Mouse (Mus musculus): ENCODE data around the gene Cwc22. TPM values are rescaled to one million over a fixed set of nuclear protein-coding genes. Genes with fewer than 3 reads are reported as not detected.

Cwc22 gene
- polyA plus RNA-seq, 1 experiment from 2014 or later = 23.8 TPM

GRCm38 (mm10) chr2:77981826-77982225, 35.7 kb upstream of the Cwc22 start:
- H3K36me3 ChIP-seq (ENCODE audit: control insufficient read depth, insufficient read depth, low read length) = no peaks in the 10 kb centered on the region
- no peaks in the 10 kb centered on the region for H3K4me1 ChIP-seq (ENCODE audit: control insufficient read depth, insufficient read depth, low read length)
- no peak overlapping the region for H3K27ac ChIP-seq (ENCODE audit: low read depth, low read length)
- ATAC-seq (replicated peaks; ENCODE audit: insufficient number of reproducible peaks, low FRiP score, low TSS enrichment) = no peak
- peaks cover 3% of the 10 kb centered on the region; the same call in 1 of the 2 replicates for H3K9me3 ChIP-seq (replicated peaks; ENCODE audit: control insufficient read depth, low read length)
- WGBS (ENCODE audit: insufficient replicate concordance) = 75% methylated on average over 4 of the region's 4 CpGs
- H3K4me2 ChIP-seq = no peak overlapping the region
- no peaks in the 10 kb centered on the region for H3K27me3 ChIP-seq (ENCODE audit: control insufficient read depth, insufficient read depth, low read length)
- H3K4me3 ChIP-seq (ENCODE audit: low read depth, low read length) = no peak overlapping the region
- no peak overlapping the region for H3K9ac ChIP-seq (ENCODE audit: low read depth, low read length)

GRCm38 (mm10) chr2:77980696-77981095, 34.5 kb upstream of the Cwc22 start:
- Histone ChIP-seq H3K36me3 (ENCODE audit: control insufficient read depth, insufficient read depth, low read length) (no peaks in the 10 kb centered on the region), H3K27me3 (ENCODE audit: control insufficient read depth, insufficient read depth, low read length) (no peaks in the 10 kb centered on the region), H3K4me2 (no peak overlapping the region), H3K4me3 (ENCODE audit: low read depth, low read length) (no peak overlapping the region), H3K9ac (ENCODE audit: low read depth, low read length) (no peak overlapping the region), H3K4me1 (ENCODE audit: control insufficient read depth, insufficient read depth, low read length) (no peaks in the 10 kb centered on the region), H3K9me3 (replicated peaks; ENCODE audit: control insufficient read depth, low read length) (peaks cover 3% of the 10 kb centered on the region; the same call in 1 of the 2 replicates), H3K27ac (ENCODE audit: low read depth, low read length) (no peak overlapping the region)
- 80% methylated on average over 5 of the region's 5 CpGs for WGBS (ENCODE audit: insufficient replicate concordance)
- ATAC-seq (replicated peaks; ENCODE audit: insufficient number of reproducible peaks, low FRiP score, low TSS enrichment) = no peak

- H3K36me3 ChIP-seq (ENCODE audit: control insufficient read depth, insufficient read depth, low read length) = no peaks in the 10 kb centered on the region
- no peak for ATAC-seq (replicated peaks; ENCODE audit: insufficient number of reproducible peaks, low FRiP score, low TSS enrichment)
These were observed 33.3 kb upstream of the Cwc22 start for GRCm38 (mm10) chr2:77979519-77979918.

GRCm38 (mm10) chr2:77979081-77979480, 32.9 kb upstream of the Cwc22 start:
- Histone ChIP-seq H3K9me3 (replicated peaks; ENCODE audit: control insufficient read depth, low read length) (peaks cover 3% of the 10 kb centered on the region; the same call in 1 of the 2 replicates), H3K27me3 (ENCODE audit: control insufficient read depth, insufficient read depth, low read length) (no peaks in the 10 kb centered on the region), H3K4me3 (ENCODE audit: low read depth, low read length) (no peak overlapping the region), H3K4me2 (no peak overlapping the region), H3K27ac (ENCODE audit: low read depth, low read length) (no peak overlapping the region), H3K4me1 (ENCODE audit: control insufficient read depth, insufficient read depth, low read length) (no peaks in the 10 kb centered on the region), H3K9ac (ENCODE audit: low read depth, low read length) (no peak overlapping the region), H3K36me3 (ENCODE audit: control insufficient read depth, insufficient read depth, low read length) (no peaks in the 10 kb centered on the region)
- ATAC-seq (replicated peaks; ENCODE audit: insufficient number of reproducible peaks, low FRiP score, low TSS enrichment) = no peak
- 84% methylated on average over 8 of the region's 8 CpGs for WGBS (ENCODE audit: insufficient replicate concordance)

More at GRCm38 (mm10) chr2:77979519-77979918, 33.3 kb upstream of the Cwc22 start:
- Histone ChIP-seq H3K9ac (ENCODE audit: low read depth, low read length) (no peak overlapping the region), H3K9me3 (replicated peaks; ENCODE audit: control insufficient read depth, low read length) (peaks cover 3% of the 10 kb centered on the region; the same call in 1 of the 2 replicates), H3K4me1 (ENCODE audit: control insufficient read depth, insufficient read depth, low read length) (no peaks in the 10 kb centered on the region), H3K27ac (ENCODE audit: low read depth, low read length) (no peak overlapping the region), H3K4me2 (no peak overlapping the region), H3K4me3 (ENCODE audit: low read depth, low read length) (no peak overlapping the region), H3K27me3 (ENCODE audit: control insufficient read depth, insufficient read depth, low read length) (no peaks in the 10 kb centered on the region)
- WGBS (ENCODE audit: insufficient replicate concordance) = 81% methylated on average over 2 of the region's 2 CpGs

GRCm38 (mm10) chr2:77978256-77978655, 32.1 kb upstream of the Cwc22 start:
- Histone ChIP-seq H3K9me3 (replicated peaks; ENCODE audit: control insufficient read depth, low read length) (peaks cover 3% of the 10 kb centered on the region; the same call in 1 of the 2 replicates), H3K4me2 (no peak overlapping the region), H3K27me3 (ENCODE audit: control insufficient read depth, insufficient read depth, low read length) (no peaks in the 10 kb centered on the region), H3K36me3 (ENCODE audit: control insufficient read depth, insufficient read depth, low read length) (no peaks in the 10 kb centered on the region), H3K27ac (ENCODE audit: low read depth, low read length) (no peak overlapping the region), H3K4me1 (ENCODE audit: control insufficient read depth, insufficient read depth, low read length) (no peaks in the 10 kb centered on the region), H3K4me3 (ENCODE audit: low read depth, low read length) (no peak overlapping the region), H3K9ac (ENCODE audit: low read depth, low read length) (no peak overlapping the region)
- WGBS (ENCODE audit: insufficient replicate concordance) = 83% methylated on average over 3 of the region's 3 CpGs
- no peak for ATAC-seq (replicated peaks; ENCODE audit: insufficient number of reproducible peaks, low FRiP score, low TSS enrichment)

GRCm38 (mm10) chr2:77976321-77976920, 30.2 kb upstream of the Cwc22 start:
- no peak for ATAC-seq (replicated peaks; ENCODE audit: insufficient number of reproducible peaks, low FRiP score, low TSS enrichment)
- no peak overlapping the region for H3K4me2 ChIP-seq
- whole genome bisulfite sequencing (ENCODE audit: insufficient replicate concordance) = 71% methylated on average over 5 of the region's 5 CpGs
- no peak overlapping the region for H3K27ac ChIP-seq (ENCODE audit: low read depth, low read length)
- H3K27me3 ChIP-seq (ENCODE audit: control insufficient read depth, insufficient read depth, low read length) = no peaks in the 10 kb centered on the region
- H3K9me3 ChIP-seq (replicated peaks; ENCODE audit: control insufficient read depth, low read length) = peaks cover 3% of the 10 kb centered on the region; the same call in 1 of the 2 replicates
- H3K4me1 ChIP-seq (ENCODE audit: control insufficient read depth, insufficient read depth, low read length) = no peaks in the 10 kb centered on the region
- no peak overlapping the region for H3K4me3 ChIP-seq (ENCODE audit: low read depth, low read length)
- no peaks in the 10 kb centered on the region for H3K36me3 ChIP-seq (ENCODE audit: control insufficient read depth, insufficient read depth, low read length)
- no peak overlapping the region for H3K9ac ChIP-seq (ENCODE audit: low read depth, low read length)

GRCm38 (mm10) chr2:77975606-77976005, 29.4 kb upstream of the Cwc22 start:
- ATAC-seq (replicated peaks; ENCODE audit: insufficient number of reproducible peaks, low FRiP score, low TSS enrichment) = no peak

GRCm38 (mm10) chr2:77974986-77975385, 28.8 kb upstream of the Cwc22 start:
- WGBS (ENCODE audit: insufficient replicate concordance) = 86% methylated on average over 1 of the region's 1 CpGs
- Histone ChIP-seq H3K27me3 (ENCODE audit: control insufficient read depth, insufficient read depth, low read length) (no peaks in the 10 kb centered on the region), H3K27ac (ENCODE audit: low read depth, low read length) (no peak overlapping the region), H3K36me3 (ENCODE audit: control insufficient read depth, insufficient read depth, low read length) (no peaks in the 10 kb centered on the region), H3K9ac (ENCODE audit: low read depth, low read length) (no peak overlapping the region), H3K4me3 (ENCODE audit: low read depth, low read length) (no peak overlapping the region), H3K9me3 (replicated peaks; ENCODE audit: control insufficient read depth, low read length) (peaks cover 3% of the 10 kb centered on the region; the same call in 1 of the 2 replicates), H3K4me2 (no peak overlapping the region), H3K4me1 (ENCODE audit: control insufficient read depth, insufficient read depth, low read length) (no peaks in the 10 kb centered on the region)
- ATAC-seq (replicated peaks; ENCODE audit: insufficient number of reproducible peaks, low FRiP score, low TSS enrichment) = no peak

More at GRCm38 (mm10) chr2:77975606-77976005, 29.4 kb upstream of the Cwc22 start:
- Histone ChIP-seq H3K9ac (ENCODE audit: low read depth, low read length) (no peak overlapping the region), H3K9me3 (replicated peaks; ENCODE audit: control insufficient read depth, low read length) (peaks cover 3% of the 10 kb centered on the region; the same call in 1 of the 2 replicates), H3K4me1 (ENCODE audit: control insufficient read depth, insufficient read depth, low read length) (no peaks in the 10 kb centered on the region), H3K4me2 (no peak overlapping the region), H3K27me3 (ENCODE audit: control insufficient read depth, insufficient read depth, low read length) (no peaks in the 10 kb centered on the region), H3K36me3 (ENCODE audit: control insufficient read depth, insufficient read depth, low read length) (no peaks in the 10 kb centered on the region), H3K27ac (ENCODE audit: low read depth, low read length) (no peak overlapping the region), H3K4me3 (ENCODE audit: low read depth, low read length) (no peak overlapping the region)
- WGBS (ENCODE audit: insufficient replicate concordance) = 73% methylated on average over 4 of the region's 4 CpGs

GRCm38 (mm10) chr2:77974366-77974765, 28.2 kb upstream of the Cwc22 start:
- H3K9ac ChIP-seq (ENCODE audit: low read depth, low read length) = no peak overlapping the region
- H3K4me1 ChIP-seq (ENCODE audit: control insufficient read depth, insufficient read depth, low read length) = no peaks in the 10 kb centered on the region
- no peak overlapping the region for H3K4me2 ChIP-seq
- no peaks in the 10 kb centered on the region for H3K36me3 ChIP-seq (ENCODE audit: control insufficient read depth, insufficient read depth, low read length)
- no peak overlapping the region for H3K4me3 ChIP-seq (ENCODE audit: low read depth, low read length)
- no peak overlapping the region for H3K27ac ChIP-seq (ENCODE audit: low read depth, low read length)
- H3K27me3 ChIP-seq (ENCODE audit: control insufficient read depth, insufficient read depth, low read length) = no peaks in the 10 kb centered on the region
- no peak for ATAC-seq (replicated peaks; ENCODE audit: insufficient number of reproducible peaks, low FRiP score, low TSS enrichment)
- peaks cover 3% of the 10 kb centered on the region; the same call in 1 of the 2 replicates for H3K9me3 ChIP-seq (replicated peaks; ENCODE audit: control insufficient read depth, low read length)
- 58% methylated on average over 2 of the region's 2 CpGs for WGBS (ENCODE audit: insufficient replicate concordance)
